Mouse (Mus musculus): ENCODE results near the gene Adora1. TPM values are rescaled to one million over a fixed set of nuclear protein-coding genes. Genes with fewer than 3 reads are reported as not detected.

Gene Adora1
- total RNA-seq, 2 experiments from 2014 or later, result 175 to 206 TPM

DNA sequence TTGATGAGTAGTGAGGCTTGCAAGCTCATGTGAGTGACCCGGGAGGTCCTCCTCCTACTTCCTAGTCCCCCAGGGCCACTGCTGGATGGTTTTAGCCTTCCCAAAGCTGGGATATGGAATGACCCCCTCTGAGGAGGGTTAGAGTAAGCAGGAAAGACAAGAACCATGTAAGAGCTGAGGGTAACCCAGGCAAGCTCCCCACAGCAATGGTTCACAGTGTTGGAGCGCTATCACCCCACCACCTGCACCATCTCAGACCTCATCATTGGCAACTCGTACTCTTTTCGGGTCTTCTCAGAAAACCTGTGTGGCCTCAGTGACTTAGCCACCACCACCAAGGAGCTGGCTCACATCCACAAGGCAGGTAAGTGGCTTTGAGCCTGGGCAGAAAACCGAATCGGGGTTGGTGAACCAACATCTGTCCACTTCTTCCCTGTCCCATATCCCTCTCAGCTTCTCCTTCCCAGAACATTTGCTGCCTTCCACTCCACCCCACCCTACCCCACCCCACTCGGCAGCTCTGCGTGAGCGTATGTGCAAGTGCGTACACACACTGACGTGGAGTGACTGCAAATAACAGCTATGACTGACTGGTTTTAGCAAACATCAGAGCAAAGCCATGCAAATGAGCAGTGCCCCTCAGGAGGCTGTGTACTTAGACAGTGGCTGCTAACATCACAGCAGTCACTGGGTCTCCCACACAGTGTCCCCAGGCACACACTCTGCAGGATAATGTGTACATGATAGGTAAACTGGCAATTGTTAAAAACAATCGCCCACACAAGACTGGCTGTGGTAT, 36.8 kb downstream of the Adora1 start:
- intact Hi-C loops (cut with DNase I), result loop anchor here (5.0 kb wide), 2 partner anchors 46 to 134 kb away; partner anchors contain the start of gene Ppfia4
- DNase-seq (ENCODE audit: low spot score in 2 of 2), result no peak

DNA sequence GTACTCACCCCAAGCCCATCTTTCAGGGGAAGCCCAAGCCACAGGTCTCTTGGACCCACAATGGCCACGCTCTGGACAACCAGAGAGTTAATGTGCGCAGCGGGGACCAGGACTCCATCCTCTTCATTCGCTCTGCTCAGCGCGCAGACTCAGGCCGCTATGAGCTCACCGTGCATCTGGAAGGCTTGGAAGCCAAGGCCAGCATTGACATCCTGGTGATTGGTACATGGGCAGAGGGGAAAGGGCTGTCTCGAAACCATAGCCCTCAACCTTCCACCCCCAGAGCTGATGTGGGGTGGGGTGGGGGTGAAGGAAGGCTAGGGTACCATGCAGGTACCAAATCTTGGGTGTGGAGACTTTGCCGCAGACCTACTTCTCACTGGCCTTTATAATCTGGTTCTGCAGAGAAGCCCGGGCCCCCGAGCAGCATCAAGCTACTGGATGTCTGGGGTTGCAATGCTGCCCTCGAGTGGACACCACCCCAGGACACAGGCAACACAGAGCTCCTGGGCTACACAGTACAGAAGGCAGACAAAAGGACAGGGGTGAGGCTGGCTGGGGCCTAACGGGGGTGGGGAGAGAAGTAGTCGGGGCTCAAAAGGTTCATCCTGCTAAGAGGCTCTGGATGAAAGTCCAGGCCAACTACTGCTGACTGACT, 37.8 kb downstream of the Adora1 start:
- intact Hi-C loops (cut with DNase I), result loop anchor here (5.0 kb wide), 2 partner anchors 45 to 135 kb away; partner anchors contain the start of gene Ppfia4
- no peak for DNase-seq (ENCODE audit: low spot score in 2 of 2)

DNA sequence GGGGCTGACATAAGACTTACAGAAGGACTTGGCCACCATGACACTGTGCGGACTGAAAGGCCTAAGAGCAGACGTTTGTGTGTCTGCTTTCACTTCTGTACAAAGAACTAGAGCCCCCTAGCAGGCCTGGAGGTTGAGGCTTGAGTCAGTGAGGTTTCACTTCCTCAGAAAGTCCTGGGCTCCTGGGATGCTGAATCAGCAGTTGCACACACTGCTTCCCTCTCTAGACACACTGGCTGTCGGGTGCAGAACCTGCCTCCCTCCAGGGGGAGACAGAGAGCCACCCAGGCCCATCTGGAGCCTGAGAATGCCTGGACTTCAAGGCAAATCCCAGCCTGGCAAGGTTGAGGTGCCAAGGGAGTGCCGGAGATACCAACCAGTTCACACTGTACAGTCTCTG, 38.8 kb downstream of the Adora1 start:
- intact Hi-C loops (cut with DNase I), result loop anchor here (5.0 kb wide), 2 partner anchors 44 to 136 kb away; partner anchors contain the start of gene Ppfia4
- peak; percentile 76 to 80 for DNase-seq (ENCODE audit: low spot score in 2 of 2)

DNA sequence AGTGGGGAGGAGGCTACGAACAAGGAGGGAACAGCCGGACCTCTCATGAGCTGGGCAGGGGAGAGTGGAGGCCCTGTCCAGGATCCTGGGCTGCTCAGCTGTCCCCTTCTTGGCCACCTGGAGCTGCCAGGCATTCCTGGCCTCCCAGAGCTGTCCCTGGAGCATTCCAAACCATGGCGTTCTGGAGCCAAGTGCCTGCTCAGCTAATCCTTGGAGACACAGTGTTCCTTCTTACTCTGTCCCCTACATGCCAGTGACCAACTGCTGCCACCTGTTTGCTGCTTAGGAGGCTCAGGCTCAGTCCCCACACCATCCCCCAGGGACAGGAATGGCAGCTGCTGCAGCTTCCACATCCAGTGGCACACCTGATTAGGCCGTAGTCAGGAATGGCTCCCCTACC, 39.3 kb downstream of the Adora1 start:
- DNase-seq (ENCODE audit: low spot score in 2 of 2), result no peak
- intact Hi-C loops (cut with DNase I), result loop anchor here (5.0 kb wide), 2 partner anchors 44 to 136 kb away; partner anchors contain the start of gene Ppfia4

DNA sequence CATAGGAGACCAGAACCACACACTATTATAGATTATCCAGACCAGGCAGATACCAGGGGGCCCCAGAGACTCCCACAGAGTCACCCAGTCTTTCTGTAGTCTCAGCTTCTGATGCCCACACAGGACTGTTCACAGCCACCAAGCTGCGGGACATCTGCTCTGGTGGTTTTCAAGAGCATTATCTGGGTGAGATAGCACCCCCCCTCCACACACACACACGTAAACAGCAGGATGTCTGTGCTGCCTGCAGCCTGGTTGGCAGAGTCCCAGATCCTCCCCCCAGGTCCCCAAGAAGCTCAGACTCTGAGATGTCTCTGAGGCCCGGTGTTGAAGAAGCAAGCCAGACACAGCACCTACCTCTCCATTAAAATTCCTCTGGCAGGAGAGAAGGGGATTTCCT, 39.7 kb downstream of the Adora1 start:
- intact Hi-C loops (cut with DNase I), result loop anchor here (5.0 kb wide), 2 partner anchors 43 to 137 kb away; partner anchors contain the start of gene Ppfia4
- DNase-seq (ENCODE audit: low spot score in 2 of 2), result peak in 1 of 2 experiments; percentile 55

DNA sequence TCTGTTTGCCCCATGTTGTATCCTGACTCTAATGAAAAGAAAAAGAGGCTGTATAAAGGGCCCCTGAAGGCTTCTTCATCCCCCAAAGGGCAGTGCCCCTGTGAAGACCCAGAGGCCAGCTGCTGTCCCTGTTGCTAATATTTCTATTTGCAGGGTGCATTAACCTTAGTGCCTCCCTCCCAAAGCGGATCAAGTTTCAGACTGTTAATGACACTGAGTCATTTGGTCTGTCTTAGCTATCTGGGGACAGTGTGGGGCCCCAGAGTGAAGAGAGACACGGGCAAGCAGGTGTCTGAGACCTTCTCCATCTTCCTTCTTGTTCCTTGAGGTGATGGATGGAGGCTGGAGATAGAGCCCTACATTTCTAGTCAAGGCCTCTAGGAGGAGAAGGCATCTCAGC, 40.1 kb downstream of the Adora1 start:
- DNase-seq (ENCODE audit: low spot score in 2 of 2), result no peak
- intact Hi-C loops (cut with DNase I), result loop anchor here (5.0 kb wide), 2 partner anchors 43 to 137 kb away; partner anchors contain the start of gene Ppfia4

DNA sequence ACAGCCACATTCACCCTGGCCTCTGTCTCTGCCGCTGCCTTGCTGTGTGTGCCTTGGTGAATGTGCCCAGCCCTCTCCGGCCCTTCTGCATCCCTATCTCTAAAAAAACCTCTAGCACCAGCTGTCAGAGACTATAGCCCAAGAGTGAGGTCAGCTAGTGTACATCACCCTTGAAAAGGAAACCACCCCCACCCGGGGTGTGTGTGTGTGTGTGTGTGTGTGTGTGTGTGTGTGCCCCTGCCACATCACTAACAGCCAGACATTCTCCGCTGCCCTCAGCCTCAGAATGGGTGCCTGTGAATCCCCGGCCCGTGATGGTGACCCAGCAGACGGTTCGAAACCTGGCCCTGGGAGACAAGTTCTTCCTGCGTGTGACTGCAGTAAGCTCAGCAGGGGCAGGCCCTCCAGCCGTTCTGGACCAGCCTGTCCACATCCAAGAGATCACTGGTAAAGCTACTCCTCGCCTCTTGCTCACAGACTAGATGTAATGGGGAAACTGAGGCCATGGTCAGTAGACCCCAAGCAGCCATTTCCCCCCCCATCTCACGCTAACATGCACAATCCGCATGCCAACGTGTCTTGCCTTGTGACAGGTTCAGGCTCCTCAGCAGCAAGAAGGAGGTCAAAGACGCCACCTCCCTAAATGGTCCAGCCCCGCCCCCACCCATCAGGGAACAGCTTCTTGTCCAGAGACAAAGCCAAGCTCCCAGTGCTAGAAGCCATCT, 40.8 kb downstream of the Adora1 start:
- intact Hi-C loops (cut with DNase I), result loop anchor here (5.0 kb wide), 2 partner anchors 42 to 138 kb away; partner anchors contain the start of gene Ppfia4

DNA sequence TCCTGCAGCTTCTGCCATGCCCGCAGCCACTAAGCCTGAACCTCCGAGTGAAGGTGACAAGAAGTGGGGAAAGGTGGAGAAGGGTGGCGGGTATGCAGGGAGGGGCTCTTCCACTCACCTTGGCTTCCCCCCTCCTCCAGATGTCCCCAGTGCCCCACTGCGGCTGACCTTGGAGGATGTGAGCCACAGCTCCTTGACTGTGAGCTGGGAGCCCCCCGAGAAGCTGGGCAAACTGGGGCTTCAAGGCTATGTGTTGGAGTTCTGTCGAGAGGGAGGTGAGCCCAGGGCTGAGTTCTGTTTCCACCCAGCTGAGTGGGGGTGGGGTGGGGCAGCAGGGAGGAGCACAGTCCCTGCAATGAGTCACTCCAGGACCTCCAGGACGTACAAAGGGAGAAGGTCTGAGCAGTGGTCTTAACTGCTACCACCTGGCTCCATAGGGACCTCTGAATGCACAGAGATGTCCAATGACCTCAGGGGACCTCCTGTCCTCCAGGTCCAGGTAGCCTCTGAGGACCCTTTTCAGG, 41.5 kb downstream of the Adora1 start:
- intact Hi-C loops (cut with DNase I), result no loop called here
- no peak for DNase-seq (ENCODE audit: low spot score in 2 of 2)

More for the DNA sequence above, 40.8 kb downstream of the Adora1 start:
- no peak for DNase-seq (ENCODE audit: low spot score in 2 of 2)

DNA sequence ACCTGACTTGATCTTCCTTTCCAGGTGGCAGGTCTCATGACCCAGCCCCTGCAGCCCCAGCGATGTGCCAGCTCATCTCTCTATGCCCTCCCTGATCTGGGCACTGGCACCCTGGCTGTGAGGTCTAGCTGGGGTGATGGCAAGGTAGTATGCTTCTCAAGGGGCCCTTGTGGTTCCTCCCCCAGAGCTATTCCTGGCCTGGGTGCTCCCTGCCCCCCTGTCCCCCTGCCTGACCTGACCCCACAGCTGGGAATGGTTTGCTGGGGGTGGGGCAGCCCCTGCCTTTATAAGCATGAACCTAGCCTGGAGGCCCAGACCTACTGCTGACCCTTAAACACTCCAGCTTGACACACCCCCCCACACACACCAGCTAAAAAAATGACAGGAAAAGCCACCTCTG, 42.1 kb downstream of the Adora1 start, which contains the start of gene Mybph:
TSS of gene Mybph (plus strand) at position 323 of the 400 bp plus-strand sequence.
- no peak for DNase-seq (ENCODE audit: low spot score in 2 of 2)
- intact Hi-C loops (cut with DNase I), result no loop called here

DNA sequence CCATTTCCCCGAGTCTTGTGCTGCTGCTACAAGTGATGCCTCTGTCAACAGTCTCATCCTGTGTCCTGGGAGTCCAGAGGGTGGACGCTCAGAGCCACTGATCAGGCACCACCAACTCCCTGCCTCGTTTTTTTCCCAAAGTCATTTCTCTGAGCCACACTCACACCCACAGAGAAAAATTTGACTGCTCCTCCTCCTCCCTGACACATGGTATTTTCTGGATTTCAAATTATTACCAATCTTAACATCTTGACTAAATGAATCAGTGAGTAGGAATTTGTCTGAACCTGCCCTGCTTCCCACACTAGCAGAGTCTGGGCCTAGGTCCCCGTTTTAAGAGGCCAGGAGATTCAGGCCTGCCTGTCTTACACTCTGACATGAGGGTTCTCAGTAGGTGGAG, 43.2 kb downstream of the Adora1 start:
- intact Hi-C loops (cut with DNase I), result no loop called here
- no peak for DNase-seq (ENCODE audit: low spot score in 2 of 2)

DNA sequence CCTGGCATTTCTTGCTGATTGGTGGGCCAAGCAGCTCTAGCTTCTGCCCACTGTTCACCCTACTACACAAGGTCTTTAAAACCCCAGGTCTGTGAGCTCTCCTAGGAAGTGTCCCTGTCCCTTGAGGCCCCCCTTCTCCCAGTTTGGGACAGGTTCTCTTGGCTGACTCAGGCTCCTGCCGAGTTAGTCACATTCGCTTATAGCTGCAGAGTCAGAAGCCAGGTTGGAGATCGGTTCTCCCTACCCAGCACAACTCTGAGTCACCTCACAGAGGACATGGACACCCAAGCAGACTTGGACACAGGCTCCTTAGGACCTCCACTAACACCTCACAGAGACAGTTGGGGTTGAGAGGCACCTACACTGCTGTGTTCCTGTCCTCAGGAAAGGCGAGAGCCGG, 44.0 kb downstream of the Adora1 start:
- no peak for DNase-seq (ENCODE audit: low spot score in 2 of 2)
- intact Hi-C loops (cut with DNase I), result no loop called here

DNA sequence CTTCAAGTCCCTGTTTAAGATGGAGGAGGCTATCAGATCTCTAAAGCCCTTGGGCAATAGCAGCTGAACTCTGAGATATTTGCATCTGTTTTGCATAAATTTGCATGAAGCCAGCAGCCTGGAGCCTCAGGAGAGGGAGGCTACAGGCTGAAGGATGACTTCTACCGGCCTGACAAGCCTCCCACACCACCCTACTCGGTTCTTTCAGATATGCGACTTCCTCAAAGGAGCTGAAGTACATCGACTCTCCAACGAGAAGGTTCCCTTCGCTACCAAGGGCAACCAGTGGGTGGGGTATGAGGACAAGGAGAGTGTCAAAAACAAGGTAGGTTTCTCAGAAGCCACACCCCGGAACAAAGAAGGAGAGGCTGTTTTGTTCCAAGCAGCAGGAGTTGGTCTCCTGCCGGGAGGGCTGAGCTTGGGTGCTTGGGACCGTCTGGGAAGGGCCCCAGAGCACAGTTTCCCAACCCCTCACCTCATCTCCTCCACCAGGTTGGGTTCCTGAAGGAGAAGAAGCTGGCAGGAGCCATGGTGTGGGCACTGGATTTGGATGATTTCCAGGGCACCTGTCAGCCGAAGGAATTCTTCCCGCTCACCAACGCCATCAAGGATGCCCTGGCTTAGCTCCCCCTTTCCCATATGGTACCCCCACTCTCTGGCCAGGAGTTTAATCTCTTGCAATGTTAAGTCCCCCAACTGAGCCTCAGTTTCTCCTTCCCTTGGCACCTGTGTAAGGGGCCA, 46.1 kb downstream of the Adora1 start:
- no peak for DNase-seq (ENCODE audit: low spot score in 2 of 2)
- intact Hi-C loops (cut with DNase I), result no loop called here

DNA sequence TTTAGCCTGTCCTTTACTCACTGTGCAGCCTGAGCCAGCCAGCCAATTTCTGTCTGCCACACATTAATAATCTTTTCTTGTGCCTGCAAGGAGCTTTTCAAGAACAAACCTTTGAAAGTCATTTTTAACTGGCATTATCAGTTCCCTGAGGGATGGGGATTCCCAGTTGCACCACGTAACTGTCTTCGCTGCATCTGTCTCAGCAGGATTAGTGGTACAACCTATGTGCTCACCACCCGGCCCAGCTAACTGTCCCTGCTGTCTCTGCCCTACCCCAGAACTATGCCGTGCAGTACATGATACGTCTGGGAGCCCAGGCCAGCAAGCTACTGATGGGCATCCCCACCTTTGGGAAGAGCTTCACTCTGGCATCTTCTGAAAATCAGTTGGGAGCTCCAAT, 47.0 kb downstream of the Adora1 start:
- intact Hi-C loops (cut with DNase I), result no loop called here

DNA sequence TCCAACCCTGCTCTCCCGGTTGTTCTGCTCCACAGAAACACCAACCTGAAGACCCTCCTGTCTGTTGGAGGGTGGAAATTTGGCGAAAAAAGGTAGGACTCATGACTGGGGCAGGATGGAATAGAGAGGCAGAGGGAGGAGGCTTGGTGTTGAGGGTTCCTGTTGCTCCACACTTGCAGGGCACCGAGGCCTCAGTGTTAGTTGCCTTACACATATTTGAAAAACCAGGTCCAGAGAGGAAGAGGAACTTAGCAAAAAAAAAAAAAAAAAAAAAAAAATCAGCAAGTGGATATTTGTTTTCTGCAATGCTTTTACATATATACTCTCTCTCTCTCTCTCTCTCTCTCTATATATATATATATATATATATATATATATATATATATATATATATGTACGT, 51.1 kb downstream of the Adora1 start:
- DNase-seq (ENCODE audit: low spot score in 2 of 2), result no peak
- intact Hi-C loops (cut with DNase I), result no loop called here

More for the DNA sequence above, 47.0 kb downstream of the Adora1 start:
- no peak for DNase-seq (ENCODE audit: low spot score in 2 of 2)

DNA sequence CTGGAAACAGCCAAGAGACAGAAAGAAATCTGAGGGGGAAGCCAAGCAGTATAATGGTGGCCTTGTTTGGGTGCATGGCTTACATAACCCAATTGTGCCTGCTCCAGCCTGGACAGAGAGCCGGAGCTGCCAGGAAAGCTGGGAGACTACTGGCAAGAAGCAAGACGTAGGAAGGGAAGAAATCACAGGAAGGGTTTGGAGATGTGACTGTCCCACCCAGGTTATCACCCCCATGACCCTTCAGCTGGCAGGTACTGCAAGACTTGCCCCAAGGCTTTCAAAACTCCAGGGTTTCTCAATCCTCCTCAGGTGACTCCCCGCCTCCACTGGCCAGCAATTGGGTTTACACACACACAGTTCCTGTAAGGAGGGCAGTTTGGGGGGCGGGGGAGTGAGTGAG, 53.2 kb downstream of the Adora1 start, which contains the start of gene Chil1:
TSS of gene Chil1 (plus strand) at position 152 of the 400 bp plus-strand sequence.
- intact Hi-C loops (cut with DNase I), result no loop called here
- DNase-seq (ENCODE audit: low spot score in 2 of 2), result no peak

DNA sequence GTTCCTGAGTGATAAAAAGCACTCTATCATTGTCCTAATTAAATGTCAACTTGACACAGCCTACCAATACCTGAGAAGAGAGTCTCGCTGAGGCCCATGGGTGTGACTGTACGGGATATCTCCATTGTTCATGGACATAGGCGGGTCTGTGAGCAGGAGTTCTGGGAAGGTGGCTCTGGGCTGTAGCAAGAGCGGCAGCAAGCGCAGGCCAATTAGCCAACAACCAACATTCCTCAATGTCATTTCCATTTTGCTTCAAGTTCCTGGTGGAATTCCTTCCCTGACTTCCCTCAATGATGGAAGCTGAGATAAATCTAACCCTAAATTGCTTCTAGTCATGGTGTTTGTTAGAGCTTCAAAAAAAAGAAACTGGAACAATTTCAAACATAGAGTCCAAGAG, 57.3 kb downstream of the Adora1 start:
- intact Hi-C loops (cut with DNase I), result no loop called here
- DNase-seq (ENCODE audit: low spot score in 2 of 2), result no peak

DNA sequence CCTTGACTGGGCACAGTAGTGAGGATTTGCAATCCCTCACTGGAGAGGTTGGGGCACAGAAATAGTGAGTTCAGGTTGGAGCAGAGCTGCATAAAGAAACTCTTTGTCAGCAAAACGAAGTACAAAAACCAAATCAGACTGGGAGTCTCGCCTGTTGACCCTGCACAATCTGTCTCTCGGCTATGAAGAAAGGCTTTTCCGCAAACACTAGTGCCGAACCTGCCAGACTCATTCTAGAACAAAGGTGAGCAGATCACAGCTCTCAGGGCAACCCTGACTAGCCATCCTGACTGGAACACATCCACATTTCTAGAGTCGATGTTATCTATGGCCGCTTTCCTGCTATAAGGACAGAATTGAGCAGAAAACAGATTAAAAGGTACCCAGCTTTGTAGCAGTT, 62.1 kb downstream of the Adora1 start:
- no peak for DNase-seq (ENCODE audit: low spot score in 2 of 2)
- intact Hi-C loops (cut with DNase I), result no loop called here

DNA sequence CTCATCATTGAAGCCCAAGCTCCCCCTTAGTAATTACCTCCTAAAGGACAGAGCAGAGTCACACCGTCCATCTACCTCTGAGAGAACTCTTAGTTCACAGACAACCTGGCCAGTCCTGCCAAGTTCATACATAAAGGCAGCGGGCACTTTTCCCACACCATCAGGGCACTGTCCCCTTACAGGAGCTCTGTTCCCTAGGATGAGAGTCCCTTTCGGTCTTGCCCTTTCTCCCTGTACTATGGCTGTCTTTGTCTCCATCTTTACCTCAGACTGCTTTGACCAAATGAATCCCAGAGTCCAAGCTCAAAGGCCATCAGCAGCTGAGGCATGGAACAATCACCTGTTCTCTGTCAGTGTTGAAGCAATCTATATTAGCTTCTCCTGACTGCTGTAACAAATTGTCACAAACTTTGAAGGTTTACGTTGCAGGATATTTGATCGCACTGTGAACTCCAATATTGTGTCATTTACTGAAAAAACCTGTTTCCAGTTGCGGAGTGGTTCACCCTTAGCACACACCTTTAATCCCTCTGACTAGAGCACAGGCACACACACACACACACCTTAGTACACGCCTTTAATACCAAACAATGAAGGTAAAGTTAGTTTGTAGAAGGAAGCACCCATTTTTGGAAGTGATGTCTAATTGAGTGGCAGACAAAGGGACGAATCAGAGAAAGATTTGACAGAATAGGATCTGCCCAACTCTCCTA, 66.1 kb downstream of the Adora1 start:
- intact Hi-C loops (cut with DNase I), result no loop called here
- DNase-seq (ENCODE audit: low spot score in 2 of 2), result no peak

All from left cerebral cortex, postnatal 36 days (tissue).